ENCODE assay signal across 11 mouse cellular contexts in the genomic region with DNA sequence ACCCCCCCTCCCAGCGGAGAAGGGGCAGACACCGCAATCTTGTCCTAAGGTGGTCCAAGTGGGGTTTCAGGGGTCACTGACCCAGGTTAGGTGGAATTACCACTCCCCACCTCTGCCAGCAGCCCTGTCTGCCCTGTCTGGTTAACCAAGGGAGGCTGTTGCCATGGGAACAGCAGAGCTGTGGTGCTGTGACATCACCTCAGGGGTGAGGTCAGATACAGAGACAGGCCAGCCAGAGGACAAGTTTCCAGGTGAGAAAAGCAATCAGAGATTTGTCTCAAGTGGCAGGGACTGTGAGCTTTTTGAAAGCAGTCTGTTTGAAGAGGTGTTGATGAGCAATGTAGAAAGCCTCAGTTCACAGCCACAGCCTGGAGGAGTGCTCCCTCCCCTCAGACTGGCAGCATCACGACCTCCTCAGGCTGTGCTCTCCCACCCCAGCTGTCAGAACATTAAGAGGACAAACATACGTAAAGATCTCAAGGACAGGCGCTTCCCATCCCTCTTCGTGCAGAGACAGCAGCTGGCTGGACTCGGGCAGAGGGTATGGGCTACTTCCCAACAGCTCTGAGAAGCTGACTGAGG. TPM values are rescaled to one million over a fixed set of nuclear protein-coding genes. Genes with fewer than 3 reads are reported as not detected.
A peak's percentile ranks its signal among the peaks of the same experiment; 100 is the strongest.
DNase-seq lines count a peak whose midpoint lies in the region; ATAC-seq and TF ChIP-seq lines count a peak whose summit lies in the region.
"Had no signal": no experiment of that assay in that cellular context is flagged by ENCODE, and none has a peak within 500 bp of the region (broad histone marks: within the 10 kb centered on the region; RNA-seq: fewer than 3 reads in every experiment).

A gene (minus strand): TSS at position 101 of the 582 bp plus-strand sequence.

- no peak for TF ChIP-seq POLR2A in CH12.LX (IDR thresholded peaks at IDR 0.05; ENCODE audit: low read depth, low read length)

- no peak for TF ChIP-seq RAD21 in CH12.LX (IDR thresholded peaks at IDR 0.05; ENCODE audit: low read depth, low read length)

- 33% methylated on average over 7 of the region's 7 CpGs for WGBS in forebrain, postnatal 0 days
- WGBS in midbrain, embryonic 10.5 days = 35% methylated on average over 7 of the region's 7 CpGs

- H3K9ac ChIP-seq in CH12.LX (ENCODE audit: insufficient read depth, low read depth) = no peak within 1 kb of the TSS
- no peak within 1 kb of the TSS for H3K9ac ChIP-seq in forebrain, postnatal 0 days

- dilution Hi-C loops in CH12.LX (cut with MboI; ENCODE audit: extremely low pct_ligation_motif_present, extremely low pct_unique_long_range_greater_than_20kb, low sequenced_read_pairs) = no loop called here

- peak; percentile 66 for ATAC-seq in forebrain, postnatal 0 days
- no peak for ATAC-seq in megakaryocyte progenitor cell, adult 5-6 weeks (replicated peaks; ENCODE audit: poor library complexity)

- H3K4me1 ChIP-seq in CH12.LX (ENCODE audit: control insufficient read depth in 1 of 2, insufficient read depth in 2 of 2) = peaks cover 17 to 46% of the 10 kb centered on the region in 2 experiments
- H3K4me1 ChIP-seq in forebrain, postnatal 0 days (ENCODE audit: insufficient read depth) = peaks cover 9% of the 10 kb centered on the region
- peaks cover 29% of the 10 kb centered on the region for H3K4me1 ChIP-seq in midbrain, embryonic 10.5 days

- no peaks in the 10 kb centered on the region for H3K79me2 ChIP-seq in CH12.LX (replicated peaks; ENCODE audit: control insufficient read depth, extremely low read depth, insufficient read depth, poor library complexity, severe bottlenecking)

- no peak for TF ChIP-seq EP300 in CH12.LX (IDR thresholded peaks at IDR 0.05; ENCODE audit: low read length)

- DNase-seq in CD4-positive, CD25-positive, alpha-beta regulatory T cell, adult 2 months (ENCODE audit: low read depth, low spot score) = peak; percentile 70
- peak; percentile 73 for DNase-seq in CH12.LX (ENCODE audit: extremely low read depth)
- DNase-seq in forebrain, postnatal 0 days = peak; percentile 40
- DNase-seq in midbrain, embryonic 10.5 days (ENCODE audit: low spot score) = peak; percentile 44
- no peak for DNase-seq in urinary bladder, postnatal 10 days (ENCODE audit: low spot score)
- DNase-seq in heart, postnatal 36 days = no peak
- no peak for DNase-seq in adrenal gland, postnatal 36 days
- DNase-seq: adrenal gland, postnatal 25 days; heart, postnatal 14 days had no signal

- TF ChIP-seq CTCF in CH12.LX (conservative IDR thresholded peaks at IDR 0.05 in 1 of 2, IDR thresholded peaks at IDR 0.05 in 1 of 2; ENCODE audit: low read depth in 2 of 2, low read length in 2 of 2) = no peak
- no peak for TF ChIP-seq CTCF in forebrain, postnatal 0 days (IDR thresholded peaks at IDR 0.05; ENCODE audit: low read depth)

- no peaks in the 10 kb centered on the region for H3K36me3 ChIP-seq in CH12.LX (replicated peaks in 1 of 2; ENCODE audit: control insufficient read depth in 1 of 2, insufficient read depth in 1 of 2, low read length in 1 of 2)
- no peaks in the 10 kb centered on the region for H3K36me3 ChIP-seq in forebrain, postnatal 0 days (ENCODE audit: insufficient read depth)
- H3K36me3 ChIP-seq in midbrain, embryonic 10.5 days = no peaks in the 10 kb centered on the region

- intact Hi-C loops in heart, postnatal 36 days (cut with DNase I) = no loop called here

- H3K9me3 ChIP-seq in CH12.LX (replicated peaks; ENCODE audit: low read length) = no peaks in the 10 kb centered on the region
- no peaks in the 10 kb centered on the region for H3K9me3 ChIP-seq in forebrain, postnatal 0 days (ENCODE audit: low read length)
- no peaks in the 10 kb centered on the region for H3K9me3 ChIP-seq in midbrain, embryonic 10.5 days (replicated peaks)

- no peak within 1 kb of the TSS for H3K4me3 ChIP-seq in CH12.LX (replicated peaks in 1 of 3; ENCODE audit: low read depth in 2 of 3, low read length in 2 of 3, poor library complexity in 1 of 3)
- no peak within 1 kb of the TSS for H3K4me3 ChIP-seq in forebrain, postnatal 0 days (ENCODE audit: low read depth, low read length)
- H3K4me3 ChIP-seq in midbrain, embryonic 10.5 days = no peak within 1 kb of the TSS

- no peak within 1 kb of the TSS for H3K27ac ChIP-seq in CH12.LX (ENCODE audit: insufficient read depth, low read depth)
- H3K27ac ChIP-seq in forebrain, postnatal 0 days (ENCODE audit: low read depth, low read length) = 0 out of 2 replicates have a peak within 1 kb of the TSS, but pooled peaks have one; percentile 40
- peak within 1 kb of the TSS; percentile 46; the same call in 1 of the 2 replicates for H3K27ac ChIP-seq in midbrain, embryonic 10.5 days (replicated peaks)

- H3K4me2 ChIP-seq in CH12.LX (ENCODE audit: insufficient read depth, low read depth, poor library complexity, severe bottlenecking) = no peak within 1 kb of the TSS
- H3K4me2 ChIP-seq in forebrain, postnatal 0 days (ENCODE audit: low read depth) = no peak within 1 kb of the TSS

- H3K27me3 ChIP-seq in CH12.LX (replicated peaks) = peaks cover 26% of the 10 kb centered on the region
- H3K27me3 ChIP-seq in forebrain, postnatal 0 days (ENCODE audit: insufficient read depth, low read length) = no peaks in the 10 kb centered on the region
- H3K27me3 ChIP-seq in midbrain, embryonic 10.5 days (ENCODE audit: low read depth, poor library complexity, severe bottlenecking) = no peaks in the 10 kb centered on the region

- in situ Hi-C loops in CH12.LX (cut with MboI; ENCODE audit: low pct_ligation_motif_present, low pct_unique_long_range_greater_than_20kb, low sequenced_read_pairs) = no loop called here

TF ChIP-seq in CH12.LX, 34 proteins besides CTCF, POLR2A, EP300 and RAD21:
- TF ChIP-seq MXI1 (IDR thresholded peaks at IDR 0.05; ENCODE audit: low read depth, low read length) (peak; percentile 74; the same call in 1 of the 2 replicates), USF2 (conservative IDR thresholded peaks at IDR 0.05; ENCODE audit: low read depth, low read length) (no peak)
TF ChIP-seq in CH12.LX: peak in this region for 1.

RNA-seq across cellular contexts. Expression of the gene that starts here (rescaled TPM):
- total RNA-seq in CH12.LX (2012; rRNA removed) (not detected in 2 replicates), CH12.LX (2014; rRNA removed) (not detected in 2 replicates)
- polyA plus RNA-seq in CH12.LX (2012; ENCODE audit: insufficient read length, low read depth) = not detected in 2 replicates
- 0.33 and 1.5 TPM in 2 replicates for total RNA-seq in forebrain, postnatal 0 days (2014; rRNA removed)
- 0.14 and 0.21 TPM in 2 replicates for polyA plus RNA-seq in forebrain, postnatal 0 days (2015; fragmentation: Nextera tagmentation; extraction: Ambion mirVana)
- 0.06 and 0.21 TPM in 2 replicates for polyA plus RNA-seq in midbrain, embryonic 10.5 days (2016; fragmentation: Nextera tagmentation; extraction: Ambion mirVana)
- total RNA-seq in heart, postnatal 36 days (2021) = under 1 TPM; 0.56 to 0.76 TPM
- 1 to 10 TPM in 1 of 2 experiments, under 1 TPM in 1; 0.46 to 1.1 TPM for total RNA-seq in adrenal gland, postnatal 36 days (2021)
- 0.22 TPM in 1 of 2 replicates, not detected in the other for total RNA-seq in megakaryocyte progenitor cell, adult 5-6 weeks (2015)
- 0.54 TPM in 1 of 2 replicates, not detected in the other for total RNA-seq in megakaryocyte progenitor cell, adult 5-6 weeks (2017)
- polyA plus RNA-seq: spleen, adult 2 months had no signal

Comparison
In these comparisons a context has a peak if more than half of its experiments do, and no peak if none do; other contexts are left out.
1. Peak in DNase-seq in CH12.LX; RNA of the gene not detected or under 1 TPM.
2. Peak in DNase-seq and H3K27ac ChIP-seq in midbrain, embryonic 10.5 days; RNA of the gene not detected or under 1 TPM.
3. DNase-seq: peak in CD4-positive, CD25-positive, alpha-beta regulatory T cell, adult 2 months (single experiment) and forebrain, postnatal 0 days (single experiment); none in urinary bladder, postnatal 10 days (single experiment), heart, postnatal 36 days (0 of 2) and adrenal gland, postnatal 36 days (0 of 2).